Mouse (Mus musculus) lung, adult 2 months (tissue): ENCODE data around the gene Cisd1. TPM values are rescaled to one million over a fixed set of nuclear protein-coding genes. Genes with fewer than 3 reads are reported as not detected.
A peak's percentile ranks its signal among the peaks of the same experiment; 100 is the strongest.

ENCODE experiments used
- DNase-seq: peaks from one replicate; pipeline ENCODE4 v3.0.0; 2022
- H3K4me1 ChIP-seq: fragments of 200-500 bp; 2 replicates; pipeline ENCODE4 v1.6.1; 2011; ENCODE audit warnings: low read length; ENCODE audit not compliant: control insufficient read depth, insufficient read depth
- H3K4me3 ChIP-seq: fragments of 200-500 bp; replicated peaks from 2 replicates; pipeline ENCODE3; 2011; ENCODE audit warnings: low read depth, mild to moderate bottlenecking, control low read depth, low read length; ENCODE audit errors: extremely low read depth
- CTCF ChIP-seq: fragments of 200-500 bp; IDR thresholded peaks from 2 replicates; pipeline ENCODE4 v1.5.1; 2011; ENCODE audit warnings: mild to moderate bottlenecking, low read length, control low read depth; ENCODE audit not compliant: insufficient read depth
- POLR2A ChIP-seq: fragments of 200-500 bp; IDR thresholded peaks from 2 replicates; pipeline ENCODE4 v1.6.1; 2011; ENCODE audit warnings: low read depth, mild to moderate bottlenecking, control low read depth, low read length, borderline replicate concordance; ENCODE audit errors: extremely low read depth
- WGBS: fragments of 180-500 bp; shearing (Covaris S2); methylation state at CpG from one replicate; pipeline ENCODE4 v1.1.7; 2018; 5-methylcytosine and 5-hydroxymethylcytosine counted together
- polyA plus RNA-seq: library from polyadenylated mRNA; depleted of rRNA; stranded (reverse); fragments of >200 nt; gene quantifications from 2 replicates; pipeline ENCODE4 v1.2.3, GENCODE M21; 2012

Cisd1 gene
- polyA plus RNA-seq, 1 experiment: 40.6 TPM

GRCm38 (mm10) chr10:71373706-71374105 is 29.0 kb upstream of the Cisd1 start:
- no peak for DNase-seq
- TF ChIP-seq POLR2A: no peak
- no peak for TF ChIP-seq CTCF
- WGBS: 60% methylated on average over 11 of the region's 11 CpGs
- Histone ChIP-seq H3K4me3 (no peak overlapping the region), H3K4me1 (peaks cover 4% of the 10 kb centered on the region)

GRCm38 (mm10) chr10:71371881-71372280 is 27.1 kb upstream of the Cisd1 start:
- peaks cover 7% of the 10 kb centered on the region for H3K4me1 ChIP-seq
- H3K4me3 ChIP-seq: no peak overlapping the region
- DNase-seq: no peak
- WGBS: 63% methylated on average over 6 of the region's 6 CpGs
- TF ChIP-seq CTCF (no peak), POLR2A (no peak)

DNA sequence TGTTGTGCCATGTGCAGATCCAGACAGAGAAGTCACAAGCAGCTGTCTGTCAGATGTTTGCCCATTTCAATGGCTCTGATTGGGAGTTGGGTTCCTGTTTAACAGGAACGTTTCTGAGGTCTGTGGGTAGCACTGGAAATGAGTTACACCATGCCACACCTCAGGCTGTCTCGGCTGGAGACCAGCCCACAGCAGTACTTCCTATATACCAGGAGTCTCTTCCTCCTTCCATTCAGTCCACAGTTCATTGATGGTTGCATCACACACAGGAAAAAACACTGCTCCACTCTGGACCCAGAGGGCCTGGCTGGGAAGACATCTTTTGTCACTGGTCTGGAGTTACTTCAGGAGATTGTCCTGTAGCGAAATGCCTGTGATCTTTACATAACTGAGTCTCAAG is 24.7 kb upstream of the Cisd1 start:
- WGBS: 37% methylated on average over 3 of the region's 3 CpGs
- Histone ChIP-seq H3K4me1 (peaks cover 7% of the 10 kb centered on the region), H3K4me3 (no peak overlapping the region)
- DNase-seq: no peak
- TF ChIP-seq POLR2A (no peak), CTCF (no peak)

GRCm38 (mm10) chr10:71368128-71368940 is 23.6 kb upstream of the Cisd1 start:
- WGBS: 65% methylated on average over 16 of the region's 16 CpGs
- H3K4me1 ChIP-seq: peaks cover 7% of the 10 kb centered on the region
- DNase-seq: no peak
- TF ChIP-seq POLR2A (no peak), CTCF (no peak)
- no peak overlapping the region for H3K4me3 ChIP-seq

GRCm38 (mm10) chr10:71363858-71364257 is 19.1 kb upstream of the Cisd1 start:
- 86% methylated on average over 10 of the region's 10 CpGs for WGBS
- no peak overlapping the region for H3K4me3 ChIP-seq
- no peak for DNase-seq
- TF ChIP-seq CTCF (no peak), POLR2A (no peak)
- peaks cover 17% of the 10 kb centered on the region for H3K4me1 ChIP-seq

DNA sequence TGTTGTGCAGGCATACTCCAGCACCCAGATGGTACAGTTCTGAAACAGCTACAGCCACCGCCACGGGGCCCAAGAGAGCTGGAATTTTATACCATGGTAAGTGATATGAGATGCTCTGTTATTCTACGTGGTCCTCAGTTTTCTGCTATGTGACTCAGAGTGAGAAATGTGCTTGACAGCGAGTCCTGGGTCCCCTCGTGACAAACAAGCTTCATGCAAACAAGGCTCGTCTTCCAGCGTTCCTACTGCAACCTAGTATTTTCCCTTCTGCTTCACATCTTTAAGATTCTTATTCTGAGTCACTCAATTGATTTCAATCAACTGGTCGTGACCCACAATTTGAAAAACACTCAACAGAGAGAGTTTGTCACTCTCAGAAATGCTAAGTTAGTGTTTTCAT is 18.7 kb upstream of the Cisd1 start:
- DNase-seq: no peak
- Histone ChIP-seq H3K4me3 (no peak overlapping the region), H3K4me1 (peaks cover 14% of the 10 kb centered on the region)
- 74% methylated on average over 8 of the region's 8 CpGs for WGBS
- TF ChIP-seq POLR2A (no peak), CTCF (no peak)

- peaks cover 14% of the 10 kb centered on the region for H3K4me1 ChIP-seq
- peak overlapping the region; percentile 43 for H3K4me3 ChIP-seq
- TF ChIP-seq CTCF: no peak
- TF ChIP-seq POLR2A: peak; percentile 85; the same call in 1 of the 2 replicates
- 25% methylated on average over 18 of the region's 18 CpGs for WGBS
- peak; percentile 36 for DNase-seq
Observed at GRCm38 (mm10) chr10:71361836-71362562, 17.2 kb upstream of the Cisd1 start.

- TF ChIP-seq POLR2A (no peak), CTCF (no peak)
- peak; percentile 58 for DNase-seq
- H3K4me1 ChIP-seq: peaks cover 14% of the 10 kb centered on the region
- H3K4me3 ChIP-seq: no peak overlapping the region
- WGBS: 44% methylated on average over 7 of the region's 7 CpGs
Observed at GRCm38 (mm10) chr10:71361044-71361443, 16.3 kb upstream of the Cisd1 start.

DNA sequence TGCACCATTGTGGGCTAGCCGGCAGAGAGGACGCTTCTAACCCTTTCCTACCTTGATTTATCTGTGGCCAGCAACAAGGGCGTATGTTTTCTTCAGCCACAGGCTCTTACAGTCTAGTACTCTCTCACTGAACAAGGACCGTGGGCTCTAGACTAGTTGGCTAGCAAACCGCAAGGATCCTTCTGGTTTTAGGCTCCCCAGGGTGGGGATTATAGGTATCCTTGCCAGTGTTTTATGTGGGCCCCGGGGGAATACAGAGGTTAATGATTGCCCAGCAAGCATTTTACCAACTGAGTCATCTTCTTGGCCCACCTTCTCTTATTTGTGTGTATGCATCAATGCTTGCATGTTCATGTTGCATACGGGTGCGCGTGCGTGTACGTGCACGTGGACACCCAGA is 10.2 kb upstream of the Cisd1 start:
- no peaks in the 10 kb centered on the region; the same call in 1 of the 2 replicates for H3K4me1 ChIP-seq
- no peak for DNase-seq
- TF ChIP-seq CTCF: no peak
- TF ChIP-seq POLR2A: no peak
- WGBS: 92% methylated on average over 12 of the region's 12 CpGs
- no peak overlapping the region for H3K4me3 ChIP-seq
